Mouse (Mus musculus) embryonic stem cell, embryonic (primary cell): Measurements from ENCODE around the gene Lce1g.

Experiments
- CTCF ChIA-PET, 4 experiments: fragments of 300-600 bp in 2 of 4; fragments of 350-600 bp in 2 of 4; sonication (Branson Sonifier 250); formaldehyde crosslinking; loops; one replicate each; lab custom pipeline; 2022; ENCODE audit warnings: inconsistent platforms in 2 of 4; lab: Charles Lee
- POLR2A ChIA-PET, 4 experiments: fragments of 300-600 bp in 2 of 4; fragments of 350-600 bp in 2 of 4; sonication (Branson Sonifier 250); formaldehyde crosslinking; loops; one replicate each; lab custom pipeline; 2022; ENCODE audit warnings: antibody characterized with exemption in 4 of 4, inconsistent platforms in 1 of 4; lab: Charles Lee

The Lce1g gene

GRCm38 (mm10) chr3:92752238-92752637 is at the start of gene Lce1g:
Lce1g (minus strand) TSS chr3:92752338.
- CTCF ChIA-PET, result no interaction called here
- POLR2A ChIA-PET, result no interaction called here

DNA sequence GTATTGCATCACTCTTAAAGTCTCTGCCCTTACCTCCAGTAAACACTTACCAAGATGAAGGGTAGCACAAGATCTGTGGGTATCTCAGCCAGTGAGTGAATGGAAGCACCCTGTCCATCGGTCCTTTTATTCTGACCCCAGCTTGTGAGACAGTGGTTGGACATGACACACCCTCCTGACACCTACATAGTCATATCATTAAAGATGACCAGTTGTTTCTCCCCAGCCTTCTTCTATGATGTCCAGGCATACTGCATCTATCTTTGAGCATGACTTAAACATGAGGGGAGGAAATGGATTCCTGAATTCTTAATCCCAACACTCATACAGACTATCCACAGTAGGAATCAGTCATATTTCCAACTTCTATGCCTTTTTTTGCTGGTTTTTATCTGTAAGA is 38.3 kb upstream of the Lce1g start, which contains the start of gene Lce1j:
Lce1j (minus strand) TSS at position 101 of the 400 bp plus-strand sequence.
- ChIA-PET POLR2A (no interaction called here), CTCF (no interaction called here)

GRCm38 (mm10) chr3:92778799-92779198 is 26.7 kb upstream of the Lce1g start, which contains the start of gene Lce1i:
Lce1i (minus strand) TSS chr3:92778899.
- POLR2A ChIA-PET, result no interaction called here
- CTCF ChIA-PET, result no interaction called here

DNA sequence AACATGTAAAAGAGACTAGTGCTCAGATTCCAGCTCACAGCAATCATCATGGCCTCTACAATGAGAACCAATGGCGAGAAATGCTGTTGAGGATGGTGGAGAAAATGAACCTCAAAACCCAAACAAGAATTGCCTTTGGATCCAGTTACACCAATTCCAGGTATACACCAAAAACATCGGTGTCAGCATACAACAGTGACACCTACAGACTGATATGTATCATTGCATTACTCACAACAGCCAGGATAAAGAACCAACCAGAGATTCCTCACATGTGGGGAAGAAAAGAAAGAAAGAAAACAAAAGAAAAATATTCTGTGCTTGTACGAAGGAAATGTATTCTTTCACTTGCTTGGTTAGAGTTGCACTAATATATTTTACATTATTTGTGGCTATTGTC is 19.4 kb upstream of the Lce1g start:
- CTCF ChIA-PET, result no interaction called here
- POLR2A ChIA-PET, result no interaction called here

- CTCF ChIA-PET, result interaction anchor here in 3 of 4 experiments (0.6 to 1.0 kb wide), 4 partner anchors 9 to 1373 kb away, joined by 3 to 5 read pairs (median 4); no protein-coding TSS in a partner anchor
Measured at GRCm38 (mm10) chr3:92764965-92765364, 12.8 kb upstream of the Lce1g start, which contains the start of gene Lce1h. Lce1h (minus strand) TSS chr3:92765065.

GRCm38 (mm10) chr3:92753197-92753596 is 1.1 kb upstream of the Lce1g start:
- ChIA-PET CTCF (interaction anchor here in 1 of 4 experiments (1.3 kb wide), 1 partner anchor 278 kb away, joined by 4 read pairs; no protein-coding TSS in a partner anchor), POLR2A (no interaction called here)

More at GRCm38 (mm10) chr3:92764965-92765364, 12.8 kb upstream of the Lce1g start, which contains the start of gene Lce1h:
- POLR2A ChIA-PET, result interaction anchor here in 1 of 4 experiments (0.7 kb wide), 1 partner anchor 169 kb away, joined by 7 read pairs; no protein-coding TSS in a partner anchor

DNA sequence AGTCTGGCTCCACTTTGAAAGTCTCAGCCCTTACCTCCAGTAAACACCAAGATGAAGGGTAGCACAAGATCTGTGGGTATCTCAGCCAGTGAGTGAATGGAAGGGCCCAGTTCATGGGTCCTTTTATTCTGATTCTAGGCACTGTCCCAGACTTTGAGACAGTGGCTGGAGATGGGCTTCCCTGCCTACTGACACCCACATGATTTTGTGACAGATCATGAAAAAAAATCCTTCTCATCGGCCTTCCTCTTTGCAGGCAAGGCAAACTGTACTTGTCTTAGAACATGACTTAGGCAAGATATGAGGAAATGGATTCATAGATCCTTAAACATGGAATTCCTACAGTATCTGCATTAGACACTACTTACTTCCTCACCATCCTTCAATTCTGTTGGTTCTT is 13.1 kb downstream of the Lce1g start, which contains the start of gene Gm38119:
Gm38119 (minus strand) TSS at position 101 of the 400 bp plus-strand sequence.
- ChIA-PET POLR2A (no interaction called here), CTCF (no interaction called here)

- POLR2A ChIA-PET, result no interaction called here
Measured at GRCm38 (mm10) chr3:92722631-92723030, 29.5 kb downstream of the Lce1g start.

GRCm38 (mm10) chr3:92720250-92720649 is 31.9 kb downstream of the Lce1g start, which contains the start of gene Lce1f:
Lce1f (minus strand) TSS chr3:92720350.
- ChIA-PET CTCF (no interaction called here), POLR2A (no interaction called here)

More at GRCm38 (mm10) chr3:92722631-92723030, 29.5 kb downstream of the Lce1g start:
- CTCF ChIA-PET, result no interaction called here

DNA sequence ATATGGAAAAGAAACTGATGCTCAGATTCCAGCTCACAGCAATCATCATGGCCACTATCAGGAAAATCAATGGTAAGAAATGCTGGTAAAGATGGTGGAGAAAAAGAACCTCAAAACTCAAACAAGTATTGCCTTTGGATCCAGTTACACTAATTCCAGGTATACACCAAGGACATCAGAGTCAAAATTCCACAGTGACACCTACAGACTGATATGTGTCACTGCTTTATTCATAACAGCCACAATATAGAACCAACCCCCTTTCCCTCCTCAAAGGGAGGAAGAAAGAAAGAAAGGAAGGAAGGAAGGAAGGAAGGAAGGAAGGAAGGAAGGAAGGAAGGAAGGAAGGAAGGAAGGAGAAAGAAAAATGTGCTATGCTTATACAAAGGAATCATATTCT is 37.0 kb downstream of the Lce1g start:
- ChIA-PET POLR2A (no interaction called here), CTCF (no interaction called here)

DNA sequence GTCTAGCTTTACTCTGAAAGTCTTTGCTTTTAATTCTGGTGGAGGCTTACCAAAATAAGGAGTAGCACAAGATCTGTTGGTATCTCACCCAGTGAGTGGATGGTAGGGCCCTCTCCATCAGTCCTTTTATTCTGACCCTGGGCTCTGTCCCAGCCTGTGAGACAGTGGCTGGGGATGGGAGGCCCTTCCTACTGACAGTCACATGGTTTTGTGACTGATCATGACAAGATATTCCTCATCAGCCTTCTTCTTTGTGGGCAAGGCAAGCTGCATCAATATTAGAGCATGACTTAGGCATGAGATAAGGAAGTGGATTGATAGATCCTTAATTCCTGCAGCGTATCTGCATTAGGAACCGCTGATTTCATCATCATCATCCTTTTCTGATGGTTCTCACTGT is 43.2 kb downstream of the Lce1g start, which contains the start of gene Lce1e:
Lce1e (minus strand) TSS at position 101 of the 400 bp plus-strand sequence.
- CTCF ChIA-PET, result interaction anchor here in 1 of 4 experiments (0.9 kb wide), 1 partner anchor 199 kb away, joined by 4 read pairs; no protein-coding TSS in a partner anchor
- POLR2A ChIA-PET, result no interaction called here
